Mouse (Mus musculus): Measurements from ENCODE around the gene Mrpl33.

DNA sequence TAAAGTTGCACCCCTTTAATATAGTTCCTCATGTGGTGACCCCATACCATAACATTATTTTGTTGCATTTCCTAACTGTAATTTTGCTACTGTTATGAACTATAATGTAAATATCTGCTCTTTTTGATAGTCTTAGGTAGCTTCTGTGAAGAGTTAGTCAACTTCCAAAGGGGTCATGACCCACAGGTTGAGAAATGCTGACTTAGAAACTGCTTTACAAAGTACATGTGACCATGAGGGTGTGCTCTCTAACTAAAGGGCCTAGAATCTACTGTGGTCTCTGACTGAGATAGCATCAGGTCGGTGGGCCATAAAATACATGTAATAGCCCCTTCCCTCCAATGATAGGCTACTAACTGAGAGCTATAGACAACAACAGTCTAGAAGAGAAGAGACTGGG is 81.3 kb downstream of the Mrpl33 start:
- TF ChIP-seq CTCF (IDR thresholded peaks at IDR 0.05; ENCODE audit: low read depth, low read length), result no peak
- TF ChIP-seq TAL1 (conservative IDR thresholded peaks at IDR 0.05; ENCODE audit: low read depth, low read length), result no peak
- no peak for TF ChIP-seq GATA2 (IDR thresholded peaks at IDR 0.05; ENCODE audit: borderline replicate concordance, low read depth, low read length)
- no peak for TF ChIP-seq POLR2AphosphoS5 (IDR thresholded peaks at IDR 0.05; ENCODE audit: insufficient replicate concordance, low read depth, low read length)
- TF ChIP-seq GATA1 (IDR thresholded peaks at IDR 0.05; ENCODE audit: borderline replicate concordance, low read length), result no peak
